Mouse (Mus musculus) MEL (cell line): ENCODE results near the gene Pla2g6.

ENCODE experiments used
- CTCF ChIP-seq, 3 experiments: IDR thresholded peaks in 2 of 3; conservative IDR thresholded peaks in 1 of 3; 2 replicates each; pipeline ENCODE4 v1.5.1; 2011 to 2012; ENCODE audit warnings: low read length in 3 of 3, low read depth in 2 of 3, mild to moderate bottlenecking in 2 of 3, improper control_type of control experiment in 1 of 3, inconsistent platforms in 1 of 3, mixed read lengths in 1 of 3, moderate library complexity in 1 of 3; ENCODE audit not compliant: control insufficient read depth in 1 of 3, insufficient read depth in 1 of 3, poor library complexity in 1 of 3, severe bottlenecking in 1 of 3
- KAT2A ChIP-seq: conservative IDR thresholded peaks from 2 replicates; pipeline ENCODE4 v1.6.1; 2012; ENCODE audit warnings: low read depth, low read length, improper control_type of control experiment, inconsistent platforms
- NELFE ChIP-seq: IDR thresholded peaks from 2 replicates; pipeline ENCODE4 v1.6.1; 2011; ENCODE audit warnings: low read depth, low read length, improper control_type of control experiment
- POLR2A ChIP-seq, 2 experiments: IDR thresholded peaks; 2 replicates each; pipeline ENCODE4 v1.6.1; 2011 to 2012; ENCODE audit warnings: low read length in 2 of 2, mild to moderate bottlenecking in 2 of 2, control low read depth in 1 of 2, improper control_type of control experiment in 1 of 2, low read depth in 1 of 2, moderate library complexity in 1 of 2; ENCODE audit not compliant: control insufficient read depth in 1 of 2, insufficient read depth in 1 of 2, poor library complexity in 1 of 2
- ZC3H11A ChIP-seq: IDR thresholded peaks from 2 replicates; pipeline ENCODE4 v1.6.1; 2012; ENCODE audit warnings: low read depth, mild to moderate bottlenecking, inconsistent platforms, low read length, improper control_type of control experiment

- TF ChIP-seq KAT2A (no peak), CTCF (IDR thresholded peaks at IDR 0.05 in 2 of 3, conservative IDR thresholded peaks at IDR 0.05 in 1 of 3; ENCODE audit: control insufficient read depth in 1 of 3, insufficient read depth in 1 of 3, low read depth in 2 of 3, low read length in 3 of 3, poor library complexity in 1 of 3, severe bottlenecking in 1 of 3) (no peak), ZC3H11A (no peak), POLR2A (IDR thresholded peaks at IDR 0.05; ENCODE audit: control insufficient read depth in 1 of 2, insufficient read depth in 1 of 2, low read depth in 1 of 2, low read length in 2 of 2, poor library complexity in 1 of 2) (no peak), NELFE (no peak)
Observed at GRCm38 (mm10) chr15:79244071-79244893, 83.9 kb downstream of the Pla2g6 start.
